Mouse (Mus musculus) cerebellum, adult 2 months (tissue): ENCODE results near the gene Sh3bgrl. TPM values are rescaled to one million over a fixed set of nuclear protein-coding genes. Genes with fewer than 3 reads are reported as not detected.

ENCODE experiments used
- DNase-seq, 2 experiments: peaks; one replicate each; pipeline ENCODE4 v3.0.0; 2021
- H3K27ac ChIP-seq: fragments of 200-500 bp; 2 replicates; pipeline ENCODE4 v1.5.1; 2012; ENCODE audit warnings: low read length, control low read depth, inconsistent platforms; ENCODE audit not compliant: insufficient read depth
- H3K27me3 ChIP-seq: fragments of 200-500 bp; 2 replicates; pipeline ENCODE4 v1.6.1; 2012; ENCODE audit warnings: inconsistent platforms, mild to moderate bottlenecking, low read length, moderate library complexity; ENCODE audit not compliant: control insufficient read depth, insufficient read depth
- H3K4me1 ChIP-seq: fragments of 200-500 bp; 2 replicates; pipeline ENCODE4 v1.6.1; 2011; ENCODE audit warnings: low read length; ENCODE audit not compliant: control insufficient read depth, insufficient read depth
- H3K4me3 ChIP-seq: fragments of 200-500 bp; replicated peaks from 2 replicates; pipeline ENCODE3; 2011; ENCODE audit warnings: mild to moderate bottlenecking, low read depth, low read length, control low read depth; ENCODE audit not compliant: insufficient read depth
- CTCF ChIP-seq: fragments of 200-500 bp; IDR thresholded peaks from 2 replicates; pipeline ENCODE4 v1.5.1; 2011; ENCODE audit warnings: low read depth, mild to moderate bottlenecking, control low read depth, low read length, moderate library complexity, borderline replicate concordance; ENCODE audit not compliant: insufficient read depth
- POLR2A ChIP-seq: fragments of 200-500 bp; IDR thresholded peaks from 2 replicates; pipeline ENCODE4 v1.6.1; 2011; ENCODE audit warnings: low read length, control low read depth, borderline replicate concordance; ENCODE audit not compliant: insufficient read depth
- WGBS: fragments of 180-500 bp; shearing (Covaris S2); methylation state at CpG from one replicate; pipeline ENCODE4 v1.1.7; 2018; 5-methylcytosine and 5-hydroxymethylcytosine counted together
- polyA plus RNA-seq: library from polyadenylated mRNA; depleted of rRNA; stranded (reverse); fragments of >200 nt; gene quantifications from 2 replicates; pipeline ENCODE4 v1.2.3, GENCODE M21; 2012

Sh3bgrl gene
- polyA plus RNA-seq, 1 experiment: 30.1 TPM

- H3K27me3 ChIP-seq: no peaks in the 10 kb centered on the region
- 51% methylated on average over 1 of the region's 1 CpGs for WGBS
- TF ChIP-seq CTCF (no peak), POLR2A (no peak)
- H3K4me3 ChIP-seq: no peak overlapping the region
- no peak for DNase-seq
- no peak overlapping the region for H3K27ac ChIP-seq
- H3K4me1 ChIP-seq: peaks cover 4% of the 10 kb centered on the region; the same call in 1 of the 2 replicates
Measured at GRCm38 (mm10) chrX:109122670-109123069, 27.5 kb downstream of the Sh3bgrl start.

- H3K27ac ChIP-seq: no peak overlapping the region
- H3K4me3 ChIP-seq: no peak overlapping the region
- H3K27me3 ChIP-seq: no peaks in the 10 kb centered on the region
- DNase-seq: no peak
- H3K4me1 ChIP-seq: peaks cover 4% of the 10 kb centered on the region; the same call in 1 of the 2 replicates
- TF ChIP-seq POLR2A (no peak), CTCF (no peak)
Measured at GRCm38 (mm10) chrX:109123762-109124161, 28.6 kb downstream of the Sh3bgrl start.

- Histone ChIP-seq H3K27ac (no peak overlapping the region), H3K4me3 (no peak overlapping the region), H3K4me1 (no peaks in the 10 kb centered on the region), H3K27me3 (no peaks in the 10 kb centered on the region)
- WGBS: 95% methylated on average over 1 of the region's 1 CpGs
- TF ChIP-seq POLR2A: no peak
- TF ChIP-seq CTCF: no peak
- DNase-seq: no peak
Measured at GRCm38 (mm10) chrX:109126847-109127246, 31.7 kb downstream of the Sh3bgrl start.

- WGBS: 56% methylated on average over 7 of the region's 7 CpGs
- Histone ChIP-seq H3K4me3 (no peak overlapping the region), H3K27me3 (no peaks in the 10 kb centered on the region), H3K4me1 (no peaks in the 10 kb centered on the region), H3K27ac (no peak overlapping the region)
- TF ChIP-seq POLR2A: no peak
- TF ChIP-seq CTCF: no peak
- no peak for DNase-seq
Measured at GRCm38 (mm10) chrX:109127551-109128088, 32.5 kb downstream of the Sh3bgrl start.

- Histone ChIP-seq H3K4me3 (no peak overlapping the region), H3K4me1 (no peaks in the 10 kb centered on the region), H3K27ac (no peak overlapping the region), H3K27me3 (no peaks in the 10 kb centered on the region)
- TF ChIP-seq CTCF (no peak), POLR2A (no peak)
- WGBS: 94% methylated on average over 1 of the region's 1 CpGs
- no peak for DNase-seq
Measured at GRCm38 (mm10) chrX:109130066-109130465, 34.9 kb downstream of the Sh3bgrl start.

GRCm38 (mm10) chrX:109131834-109132233 is 36.7 kb downstream of the Sh3bgrl start:
- no peak overlapping the region for H3K27ac ChIP-seq
- 89% methylated on average over 2 of the region's 2 CpGs for WGBS
- TF ChIP-seq CTCF (no peak), POLR2A (no peak)

GRCm38 (mm10) chrX:109132463-109132862 is 37.3 kb downstream of the Sh3bgrl start:
- TF ChIP-seq POLR2A: no peak
- TF ChIP-seq CTCF: no peak
- Histone ChIP-seq H3K27ac (no peak overlapping the region), H3K4me3 (no peak overlapping the region), H3K27me3 (no peaks in the 10 kb centered on the region), H3K4me1 (no peaks in the 10 kb centered on the region)
- 81% methylated on average over 1 of the region's 1 CpGs for WGBS
- no peak for DNase-seq

More at GRCm38 (mm10) chrX:109131834-109132233, 36.7 kb downstream of the Sh3bgrl start:
- H3K27me3 ChIP-seq: no peaks in the 10 kb centered on the region
- H3K4me3 ChIP-seq: no peak overlapping the region
- no peak for DNase-seq
- no peaks in the 10 kb centered on the region for H3K4me1 ChIP-seq

- H3K27ac ChIP-seq: no peak overlapping the region
- no peaks in the 10 kb centered on the region for H3K27me3 ChIP-seq
- no peaks in the 10 kb centered on the region for H3K4me1 ChIP-seq
- no peak for DNase-seq
- WGBS: 85% methylated on average over 2 of the region's 2 CpGs
- no peak overlapping the region for H3K4me3 ChIP-seq
- TF ChIP-seq POLR2A (no peak), CTCF (no peak)
Measured at GRCm38 (mm10) chrX:109133500-109133899, 38.3 kb downstream of the Sh3bgrl start.

GRCm38 (mm10) chrX:109136306-109136705 is 41.1 kb downstream of the Sh3bgrl start:
- TF ChIP-seq CTCF: no peak
- no peak for TF ChIP-seq POLR2A
- Histone ChIP-seq H3K27ac (no peak overlapping the region), H3K27me3 (no peaks in the 10 kb centered on the region), H3K4me1 (no peaks in the 10 kb centered on the region), H3K4me3 (no peak overlapping the region)
- no peak for DNase-seq
